Mouse (Mus musculus) brain, adult 10 weeks (tissue): Measurements from ENCODE around the gene Clec1a. TPM values are rescaled to one million over a fixed set of nuclear protein-coding genes. Genes with fewer than 3 reads are reported as not detected.

Experiments used
- polyA plus RNA-seq: library from polyadenylated mRNA; stranded (reverse); fragments of 350-450 nt; fragmentation: Illumina TruSeq; extraction: RNeasy Lipid Tissue Mini Kit (QIAGEN cat#74804); gene quantifications from one replicate; pipeline ENCODE4 v1.2.3, GENCODE M21; 2015; ENCODE audit warnings: low read depth, low replicate concordance

Gene Clec1a
- polyA plus RNA-seq, result 0.91 TPM

DNA sequence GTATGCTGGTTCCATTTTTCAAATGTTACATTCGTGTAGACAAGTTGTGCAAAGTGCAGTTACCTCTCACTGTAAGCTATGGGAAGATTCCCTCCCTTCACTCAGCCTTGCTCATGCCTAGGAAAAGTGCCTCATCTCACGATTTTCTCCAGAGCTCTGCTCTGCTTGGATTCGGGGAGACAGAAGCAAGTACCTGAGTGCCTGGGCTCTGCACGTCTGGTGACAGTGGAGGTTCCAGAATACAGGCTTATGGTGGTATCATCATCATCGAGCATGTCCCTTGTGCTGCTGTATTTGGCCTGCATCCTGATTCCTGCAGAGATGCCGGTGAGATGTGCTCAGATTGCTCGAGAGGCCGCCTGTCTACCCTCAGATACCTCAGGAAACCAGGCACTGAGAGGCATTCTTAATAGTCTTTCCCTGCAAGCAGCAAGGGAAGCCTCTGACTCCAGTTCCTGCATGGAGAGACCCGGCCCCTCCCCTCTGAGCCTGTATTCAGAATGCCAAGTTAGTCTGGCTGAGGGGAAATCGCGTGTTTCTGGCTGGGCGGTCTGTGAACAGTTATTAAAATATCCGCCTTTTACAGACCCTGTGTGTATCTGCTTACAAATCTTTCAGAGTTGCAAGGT, at the start of gene Clec1a:
Clec1a (minus strand) TSS at position 590 of the 629 bp plus-strand sequence.

DNA sequence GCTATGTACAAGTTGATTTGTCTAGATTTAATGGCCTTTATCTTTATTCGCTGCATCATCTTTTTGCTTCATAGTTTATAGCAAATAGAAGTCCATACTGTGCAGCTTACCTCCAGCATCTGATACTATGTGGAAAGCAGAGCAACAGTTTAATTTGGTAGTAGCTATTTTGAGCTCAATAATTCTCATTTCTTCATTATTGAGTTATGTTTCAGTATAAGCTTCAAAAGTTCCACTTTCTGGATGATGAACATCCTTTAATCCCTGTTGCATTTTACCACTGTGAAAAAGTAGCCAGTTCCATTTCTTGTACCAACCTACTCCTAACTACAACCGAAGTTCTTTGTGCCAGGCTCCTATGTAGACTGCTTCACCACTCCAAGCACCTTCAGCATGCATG, 43.2 kb downstream of the Clec1a start, which contains the start of gene Clec9a:
Clec9a (plus strand) TSS at position 301 of the 400 bp plus-strand sequence.

DNA sequence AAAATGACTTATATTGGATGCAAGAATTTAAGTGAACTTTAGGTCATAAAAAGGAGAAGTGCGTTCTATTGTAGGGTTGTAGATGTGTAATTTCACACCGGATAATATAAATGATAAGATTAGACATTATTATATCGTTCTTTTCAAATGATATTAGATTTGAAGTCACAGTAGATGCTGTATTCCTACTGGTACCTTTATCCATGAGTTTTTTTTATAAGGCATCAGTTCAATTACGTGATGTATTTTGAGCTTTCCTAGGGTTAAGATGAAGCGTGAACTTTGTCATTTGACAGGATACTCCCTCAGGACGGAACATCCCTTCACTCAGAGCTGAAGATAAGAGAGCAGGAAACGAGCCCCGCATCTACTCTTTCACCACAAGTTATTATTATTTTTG, 54.8 kb downstream of the Clec1a start, which contains the start of gene Clec1b:
Clec1b (plus strand) TSS at position 301 of the 400 bp plus-strand sequence.

DNA sequence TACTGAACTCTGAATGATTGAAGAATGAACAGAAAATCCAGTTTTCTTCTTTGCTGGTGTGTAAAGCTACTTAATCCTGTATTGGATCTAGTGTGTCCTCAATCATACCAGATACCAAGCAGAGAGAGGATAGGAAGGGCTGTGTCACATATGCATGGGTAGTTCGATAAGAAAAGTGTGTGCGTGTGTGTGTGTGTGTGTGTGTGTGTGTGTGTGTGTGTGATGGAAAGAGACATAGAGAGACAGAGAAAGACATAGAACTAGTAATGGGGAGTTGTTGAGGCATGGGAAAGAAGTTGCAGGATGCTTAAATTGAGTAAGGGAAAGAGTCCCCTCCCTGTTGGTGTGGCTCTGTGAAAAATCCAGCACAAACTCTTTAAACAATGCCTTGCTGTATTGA, 66.0 kb downstream of the Clec1a start, which contains the start of gene Clec12b:
Clec12b (minus strand) TSS at position 101 of the 400 bp plus-strand sequence.

Other genes starting within 250 kb of the Clec1a start
- not detected for gene Cd69, start 176.6 kb downstream of the Clec1a start, polyA plus RNA-seq
- gene 4922502D21Rik, start 120.2 kb downstream of the Clec1a start, polyA plus RNA-seq, result not detected
- 0.58 TPM for gene Clec12a, start 109.3 kb downstream of the Clec1a start, polyA plus RNA-seq
- gene Clec12b, start 66.1 kb downstream of the Clec1a start, polyA plus RNA-seq, result not detected
- not detected for gene Clec1b, start 54.7 kb downstream of the Clec1a start, polyA plus RNA-seq
- not detected for gene Clec9a, start 43.1 kb downstream of the Clec1a start, polyA plus RNA-seq
- gene Olr1, start 55.2 kb upstream of the Clec1a start, polyA plus RNA-seq, result not detected
- not detected for gene Tmem52b, start 60.6 kb upstream of the Clec1a start, polyA plus RNA-seq
- gene Gabarapl1, start 81.2 kb upstream of the Clec1a start, polyA plus RNA-seq, result 958 TPM
- gene Klre1, start 125.9 kb upstream of the Clec1a start, polyA plus RNA-seq, result not detected
- not detected for gene Klrd1, start 139.8 kb upstream of the Clec1a start, polyA plus RNA-seq
- gene Klrk1, start 171.9 kb upstream of the Clec1a start, polyA plus RNA-seq, result not detected
- gene Klrc3, start 191.3 kb upstream of the Clec1a start, polyA plus RNA-seq, result not detected
- not detected for gene Klrc2, start 208.7 kb upstream of the Clec1a start, polyA plus RNA-seq
- not detected for gene Klrc1, start 227.0 kb upstream of the Clec1a start, polyA plus RNA-seq